Mouse (Mus musculus) heart, adult 9 months (tissue): ENCODE results near the gene Vps29.
A peak's percentile ranks its signal among the peaks of the same experiment; 100 is the strongest.

Experiments
- DNase-seq, 2 experiments: peaks; one replicate each; pipeline ENCODE4 v3.0.0; 2022; ENCODE audit warnings: low spot score in 2 of 2

Gene Vps29

GRCm38 (mm10) chr5:122336554-122337294, 17.4 kb upstream of the Vps29 start:
- DNase-seq = no peak

DNA sequence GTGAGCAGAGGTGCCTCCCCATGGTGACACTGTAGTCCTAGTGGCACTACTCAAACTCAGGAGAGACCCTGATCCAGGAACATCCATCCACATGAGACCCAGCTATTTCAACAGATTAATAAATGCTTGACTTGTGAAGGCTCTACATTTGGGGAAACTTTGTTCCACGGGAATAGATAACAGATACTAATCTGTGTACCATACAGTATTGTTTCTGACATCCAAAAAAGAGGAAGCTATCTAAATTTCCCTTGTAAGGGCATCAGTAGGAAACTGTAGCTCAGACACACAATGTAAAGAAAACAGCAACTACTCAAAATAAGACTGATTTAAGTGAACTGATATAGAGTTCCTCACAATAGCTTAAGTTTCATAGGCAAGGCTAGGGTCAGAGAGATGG, 11.3 kb upstream of the Vps29 start:
- DNase-seq = no peak

DNA sequence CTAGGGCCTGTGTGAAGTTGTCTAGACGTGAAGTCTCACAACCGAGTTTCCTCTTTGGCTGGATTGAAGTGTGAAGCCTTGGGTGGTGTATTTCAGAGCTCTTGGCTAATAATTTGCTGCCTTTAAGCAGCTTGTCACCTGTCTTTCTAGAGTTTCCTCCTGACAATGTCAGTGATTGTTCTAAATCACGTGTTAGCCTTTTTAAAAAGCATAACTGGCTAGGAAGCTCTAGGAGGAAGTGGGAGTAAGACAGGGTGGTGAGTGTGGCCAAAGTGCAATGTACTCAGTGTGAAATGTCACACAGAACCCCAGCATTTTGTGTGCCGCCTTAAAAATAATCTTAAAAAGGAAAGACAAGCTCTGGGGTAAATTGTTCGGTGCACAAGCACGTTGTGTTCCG, 10.4 kb upstream of the Vps29 start:
- DNase-seq = no peak

DNA sequence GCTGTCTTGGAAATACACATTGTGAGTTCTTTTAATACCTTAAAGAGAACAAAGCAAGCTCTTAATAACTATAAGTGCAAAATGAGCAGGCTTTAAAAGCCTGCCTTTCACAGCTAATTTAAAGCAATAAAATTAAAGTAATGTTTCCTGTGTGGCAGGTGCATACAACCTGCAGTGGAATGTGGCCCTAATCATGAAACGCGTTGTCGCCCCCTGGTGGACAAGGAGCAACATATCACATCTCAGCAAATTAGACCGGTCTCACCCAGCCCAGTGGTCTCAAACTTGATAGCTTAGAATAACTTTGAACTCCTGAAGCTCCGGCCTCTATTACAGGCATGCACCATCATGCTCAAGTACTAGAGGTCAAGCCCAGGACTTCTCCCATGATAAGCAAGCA, 9.9 kb upstream of the Vps29 start:
- DNase-seq = peak; percentile 29 to 53

- DNase-seq = no peak
Observed at GRCm38 (mm10) chr5:122345777-122346176, 8.4 kb upstream of the Vps29 start.

GRCm38 (mm10) chr5:122354492-122355067, 411 bp downstream of the Vps29 start:
- DNase-seq = no peak

DNA sequence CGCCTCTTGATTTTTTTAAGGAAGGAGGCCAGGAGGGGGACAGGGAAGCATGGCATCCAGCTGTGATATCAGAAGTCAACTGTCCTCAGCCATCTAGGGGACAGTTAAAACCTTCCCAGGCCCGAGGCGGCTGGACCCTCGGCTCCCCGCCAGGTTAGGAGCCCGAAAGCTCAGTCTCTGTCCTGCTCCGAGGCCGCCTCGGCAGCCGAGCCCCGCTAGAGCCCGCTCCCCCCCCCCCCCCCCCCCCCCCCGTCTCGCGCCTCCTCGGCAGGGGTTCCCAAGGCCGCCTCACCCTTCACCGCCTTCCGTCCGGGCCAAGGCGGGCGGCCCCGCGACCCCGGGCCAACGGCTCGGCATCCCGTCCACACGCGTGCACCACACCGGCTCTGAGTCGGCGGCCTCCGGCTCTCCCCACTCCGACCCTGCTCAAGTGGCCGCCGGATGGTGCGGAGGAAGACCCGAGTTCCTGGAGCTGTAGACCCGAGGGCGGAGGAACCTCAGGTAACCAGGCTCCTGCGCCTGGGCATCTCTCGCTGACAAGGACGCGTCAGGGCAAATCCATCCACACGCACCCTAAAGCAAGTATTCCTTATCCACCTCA, 17.5 kb downstream of the Vps29 start, which contains the start of gene Gpn3:
Gene Gpn3, plus strand, starts transcription at position 286 of the 601 bp plus-strand sequence.
- DNase-seq = no peak

DNA sequence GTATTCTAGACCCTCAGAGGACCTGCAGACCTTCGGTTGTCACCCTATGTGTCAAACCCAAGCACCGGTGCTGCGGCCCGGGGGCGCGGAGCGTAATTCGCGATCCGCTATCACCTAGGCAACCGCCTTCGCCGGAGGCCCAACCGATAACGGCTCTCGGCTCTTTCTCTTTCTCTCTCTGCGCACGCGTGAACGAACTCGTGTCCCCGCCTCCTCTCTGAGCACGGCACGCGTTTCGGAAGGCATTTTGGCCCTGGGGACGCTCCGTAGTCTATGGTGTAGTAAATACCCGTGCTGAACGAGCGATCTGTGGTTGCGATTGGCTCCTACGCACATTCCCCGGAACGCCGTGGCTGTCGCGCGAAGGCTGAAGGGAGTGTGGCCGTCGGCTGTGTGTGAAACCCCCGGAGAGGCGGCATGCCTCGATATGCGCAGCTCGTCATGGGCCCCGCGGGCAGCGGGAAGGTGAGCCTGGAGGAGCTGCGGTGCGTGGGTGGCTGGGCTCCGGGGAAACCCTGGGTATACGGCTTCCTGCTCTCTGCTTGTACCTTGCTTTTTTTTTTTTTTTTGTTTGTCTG, 18.1 kb downstream of the Vps29 start, which contains the start of gene Fam216a:
Gene Fam216a, minus strand, starts transcription at position 173 of the 578 bp plus-strand sequence.
- DNase-seq = peak; percentile 98 to 99

DNA sequence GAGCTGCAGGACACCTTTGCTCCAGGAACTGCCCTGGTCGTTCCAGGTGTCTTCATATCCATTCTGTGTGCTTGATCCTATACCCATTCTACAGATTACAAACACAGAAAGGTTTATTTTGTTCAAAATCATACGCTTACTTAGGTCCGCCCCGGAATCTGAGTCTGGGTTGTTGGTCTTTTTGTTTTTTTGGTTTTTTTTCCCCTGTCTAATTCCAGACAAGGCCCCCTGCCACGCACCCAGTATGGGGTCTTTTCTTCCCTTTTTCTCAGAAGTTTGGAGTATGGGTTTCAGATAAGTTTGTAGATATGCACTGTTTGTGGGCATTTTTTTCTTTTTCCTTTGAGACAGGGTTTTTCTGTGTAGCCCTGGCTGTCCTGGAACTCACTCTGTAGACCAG, 18.7 kb downstream of the Vps29 start:
- DNase-seq = no peak

GRCm38 (mm10) chr5:122377101-122377833, 23.1 kb downstream of the Vps29 start:
- no peak for DNase-seq

DNA sequence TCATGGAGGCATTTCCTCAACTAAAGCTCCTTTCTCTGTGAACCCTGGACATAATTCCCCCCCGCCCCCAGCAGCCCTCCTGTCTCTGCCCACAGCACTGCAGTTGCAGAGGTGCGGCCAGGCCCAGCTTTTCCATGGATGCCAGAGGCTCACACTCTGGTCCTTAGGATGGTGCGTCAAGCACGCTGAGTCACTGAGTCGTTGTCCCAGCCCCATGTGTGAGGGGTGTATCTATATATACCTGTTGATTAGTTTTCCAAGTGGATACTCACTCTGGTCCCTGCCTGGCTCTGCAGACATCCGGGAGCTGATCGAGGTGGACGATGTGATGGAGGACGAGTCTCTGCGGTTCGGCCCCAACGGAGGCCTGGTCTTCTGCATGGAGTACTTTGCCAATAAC, 24.0 kb downstream of the Vps29 start:
- no peak for DNase-seq

- DNase-seq = peak in 1 of 2 experiments; percentile 58
Observed at GRCm38 (mm10) chr5:122379374-122380155, 25.4 kb downstream of the Vps29 start.

GRCm38 (mm10) chr5:122390006-122390405, 35.8 kb downstream of the Vps29 start:
- DNase-seq = no peak

GRCm38 (mm10) chr5:122390671-122391070, 36.5 kb downstream of the Vps29 start:
- no peak for DNase-seq

GRCm38 (mm10) chr5:122391178-122391785, 37.1 kb downstream of the Vps29 start:
- no peak for DNase-seq

DNA sequence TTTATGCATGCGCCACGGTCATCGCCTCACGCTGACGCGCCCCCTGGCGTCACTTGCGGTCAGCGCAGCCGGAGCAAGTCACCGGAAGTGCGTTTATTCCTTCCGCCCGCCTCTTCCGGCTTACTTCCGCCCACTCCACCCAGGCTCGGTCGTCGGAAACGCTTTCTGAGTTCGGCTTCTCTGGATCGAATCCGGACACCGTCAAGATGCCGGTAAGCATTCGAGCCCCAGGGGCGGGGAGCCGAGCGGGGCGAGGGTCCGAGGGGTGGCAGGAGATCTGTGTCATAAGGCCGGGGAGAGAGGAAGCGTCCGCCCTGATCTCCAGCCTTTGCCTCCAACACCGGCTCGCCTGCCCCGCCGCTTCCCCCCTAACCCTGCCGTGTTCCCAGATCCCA, 37.6 kb downstream of the Vps29 start, which contains the start of gene Arpc3:
Gene Arpc3, plus strand, starts transcription at position 93 of the 395 bp plus-strand sequence.
- peak; percentile 86 to 91 for DNase-seq

DNA sequence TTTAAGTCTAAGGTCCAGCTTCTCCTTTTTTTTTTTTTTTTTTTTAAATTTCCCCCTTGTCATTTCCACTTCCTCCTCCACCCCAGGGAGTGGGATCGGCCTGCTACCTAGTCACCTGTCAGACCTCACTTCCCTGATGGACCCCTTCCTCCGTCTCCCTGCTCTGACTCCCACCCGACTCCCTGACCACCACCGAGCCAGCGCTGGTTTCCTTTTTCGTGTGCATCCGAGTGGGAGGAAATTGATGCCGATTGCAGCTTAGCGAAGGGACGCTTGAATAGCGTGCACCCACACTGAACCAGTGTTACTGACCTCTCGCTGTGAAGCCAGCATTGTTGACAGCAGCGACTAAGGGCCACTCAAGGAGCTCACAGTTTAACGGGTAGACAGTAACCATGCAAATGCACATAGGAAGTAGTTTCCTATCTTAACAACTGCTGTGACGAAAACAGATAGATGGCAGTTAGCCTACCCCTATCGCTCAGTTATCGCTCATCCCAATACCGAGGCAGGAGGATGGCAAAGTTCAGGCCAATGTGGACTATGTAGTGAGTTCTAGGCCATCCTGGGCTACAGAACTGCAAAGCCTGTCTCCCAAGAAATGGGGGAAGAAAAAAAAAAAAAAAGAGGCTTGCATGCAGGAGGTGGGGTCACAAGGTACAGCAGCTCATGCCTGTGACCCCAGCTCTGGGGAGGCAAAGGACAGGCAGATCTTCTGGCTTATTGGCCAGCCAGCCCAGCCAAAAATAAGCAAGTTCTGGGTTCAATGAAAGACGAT, 38.2 kb downstream of the Vps29 start:
- no peak for DNase-seq

DNA sequence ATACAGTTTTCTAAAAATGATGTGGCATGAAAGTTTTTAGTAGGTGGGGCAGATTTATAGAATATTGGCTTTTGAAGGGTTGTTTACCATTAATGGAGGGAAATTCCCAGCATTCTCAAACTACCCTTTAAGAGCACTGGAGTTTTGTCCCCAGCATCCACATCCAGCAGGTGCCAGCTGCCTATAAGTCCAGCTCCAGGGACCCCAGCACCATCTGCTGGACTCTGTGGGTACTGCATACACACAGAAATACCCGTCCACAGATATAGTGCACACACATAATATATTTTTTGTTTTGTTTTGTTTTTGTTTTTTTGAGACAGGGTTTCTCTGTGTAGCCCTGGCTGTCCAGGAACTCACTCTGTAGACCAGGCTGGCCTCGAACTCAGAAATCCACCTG, 39.7 kb downstream of the Vps29 start:
- DNase-seq = peak in 1 of 2 experiments; percentile 48

- DNase-seq = peak; percentile 70 to 81
Observed at GRCm38 (mm10) chr5:122396791-122397190, 42.6 kb downstream of the Vps29 start.

GRCm38 (mm10) chr5:122397495-122397894, 43.3 kb downstream of the Vps29 start:
- DNase-seq = no peak
